Mouse (Mus musculus): ENCODE measurements around the gene Zfp963. TPM values are rescaled to one million over a fixed set of nuclear protein-coding genes. Genes with fewer than 3 reads are reported as not detected.
"Not testable (repeated sequence)": the region's sequence is repeated elsewhere in the genome, so short reads cannot be mapped to it uniquely, and the experiment has no call there.

Gene Zfp963
- polyA plus RNA-seq, 1 experiment from 2014 or later, result 8.8 TPM

DNA sequence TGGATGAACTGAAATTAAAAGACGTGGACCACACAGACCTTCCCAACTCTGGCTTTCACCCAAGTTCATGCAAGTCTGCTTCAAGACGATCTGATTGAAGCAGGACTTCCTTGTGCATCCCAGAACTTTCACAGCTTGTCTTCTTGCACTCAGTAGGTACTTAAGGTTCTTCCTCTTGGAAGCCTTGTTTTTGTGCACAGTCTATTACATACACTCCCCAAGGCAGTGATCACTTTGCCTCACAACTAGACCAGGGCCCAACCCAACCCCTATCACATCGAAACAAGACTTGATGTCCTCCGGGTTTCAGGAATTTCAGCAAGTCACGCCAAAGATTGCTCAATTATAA, 32.6 kb downstream of the Zfp963 start:
- no peak; the same call in 1 of the 2 replicates for ATAC-seq
- Histone ChIP-seq H3K4me2 (peak overlapping the region; percentile 50), H3K9ac (no peak overlapping the region), H3K36me3 (ENCODE audit: poor library complexity, severe bottlenecking) (peaks cover 9% of the 10 kb centered on the region; the same call in 1 of the 2 replicates), H3K9me3 (replicated peaks) (no peaks in the 10 kb centered on the region), H3K27me3 (no peaks in the 10 kb centered on the region), H3K27ac (no peak overlapping the region; the same call in 1 of the 2 replicates), H3K4me1 (peaks cover 28% of the 10 kb centered on the region), H3K4me3 (peak overlapping the region; percentile 89)
- 44% methylated on average over 5 of the region's 5 CpGs for WGBS

DNA sequence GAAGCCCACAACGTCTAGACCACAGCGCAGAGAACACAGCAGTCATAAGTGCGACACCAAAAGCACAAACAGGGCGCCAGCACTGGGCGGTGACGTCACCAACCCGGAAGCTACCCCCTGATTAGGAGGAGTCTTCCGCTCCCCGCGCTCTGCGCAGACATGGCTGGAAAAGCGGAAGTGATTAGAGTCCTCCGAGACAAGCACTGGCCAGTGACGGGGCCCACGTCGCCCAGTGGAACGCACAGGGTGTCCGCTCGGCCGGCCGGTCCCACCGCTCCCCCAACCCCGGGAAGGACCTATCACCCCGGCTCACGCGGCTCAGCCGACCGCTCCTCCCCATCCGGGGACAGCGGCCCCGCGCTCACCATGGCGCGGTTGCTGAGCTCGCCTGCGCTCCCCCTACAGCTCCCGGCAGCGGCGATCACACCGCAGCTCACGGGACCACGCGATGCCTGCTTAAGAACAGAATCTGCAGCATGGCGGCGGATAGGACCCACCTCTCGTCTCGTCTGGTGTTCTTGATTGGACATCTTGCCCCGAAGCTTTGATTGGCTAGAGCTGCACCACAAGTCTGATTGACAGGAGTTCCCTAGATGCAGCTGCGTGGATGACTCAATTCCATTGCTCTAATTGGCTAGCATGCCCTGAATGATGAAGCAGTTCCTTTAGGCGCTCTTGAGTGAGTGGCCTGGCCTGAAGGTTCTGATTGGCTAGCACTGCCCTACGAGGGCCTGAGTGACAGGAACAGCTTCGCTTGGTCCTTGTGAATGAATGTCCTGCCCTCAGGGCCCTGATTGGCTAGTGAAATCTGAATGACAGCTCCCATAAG, 33.2 kb downstream of the Zfp963 start:
- H3K4me3 ChIP-seq, result peak overlapping the region; percentile 89
- peaks cover 28% of the 10 kb centered on the region for H3K4me1 ChIP-seq
- H3K9ac ChIP-seq, result peak overlapping the region; percentile 97
- ATAC-seq, result peak; percentile 99
- peaks cover 14% of the 10 kb centered on the region; the same call in 1 of the 2 replicates for H3K36me3 ChIP-seq (ENCODE audit: poor library complexity, severe bottlenecking)
- H3K27me3 ChIP-seq, result no peaks in the 10 kb centered on the region
- peak overlapping the region; percentile 100 for H3K27ac ChIP-seq
- no peaks in the 10 kb centered on the region for H3K9me3 ChIP-seq (replicated peaks)
- peak overlapping the region; percentile 56 for H3K4me2 ChIP-seq
- under 1% methylated on average over 52 of the region's 52 CpGs for WGBS

DNA sequence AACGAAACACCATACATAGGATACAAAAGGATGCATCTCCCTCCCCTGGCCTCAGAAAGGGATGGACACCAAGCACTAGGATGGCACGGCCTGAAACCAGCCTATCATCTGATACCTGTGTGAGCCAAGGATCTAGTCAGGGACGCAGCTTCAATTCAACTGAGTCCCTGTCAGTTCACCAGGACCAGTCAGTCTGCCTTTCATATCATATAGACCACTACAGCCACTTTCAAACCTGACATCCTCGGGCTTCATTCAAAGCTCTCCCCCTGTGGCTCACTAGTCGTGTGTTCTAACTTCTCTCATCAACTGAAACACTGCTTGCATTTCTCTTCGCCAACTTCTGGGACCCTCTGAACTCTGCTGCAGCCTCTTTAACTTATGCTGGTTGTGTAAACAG, 34.4 kb downstream of the Zfp963 start:
- H3K9ac ChIP-seq, result peak overlapping the region; percentile 23
- peak overlapping the region; percentile 89 for H3K4me3 ChIP-seq
- H3K27ac ChIP-seq, result no peak overlapping the region
- WGBS, result 87% methylated on average over 6 of the region's 6 CpGs
- H3K36me3 ChIP-seq (ENCODE audit: poor library complexity, severe bottlenecking), result peaks cover 18% of the 10 kb centered on the region; the same call in 1 of the 2 replicates
- no peaks in the 10 kb centered on the region for H3K27me3 ChIP-seq
- ATAC-seq, result no peak
- peaks cover 28% of the 10 kb centered on the region for H3K4me1 ChIP-seq
- H3K4me2 ChIP-seq, result peak overlapping the region; percentile 56
- no peaks in the 10 kb centered on the region for H3K9me3 ChIP-seq (replicated peaks)

DNA sequence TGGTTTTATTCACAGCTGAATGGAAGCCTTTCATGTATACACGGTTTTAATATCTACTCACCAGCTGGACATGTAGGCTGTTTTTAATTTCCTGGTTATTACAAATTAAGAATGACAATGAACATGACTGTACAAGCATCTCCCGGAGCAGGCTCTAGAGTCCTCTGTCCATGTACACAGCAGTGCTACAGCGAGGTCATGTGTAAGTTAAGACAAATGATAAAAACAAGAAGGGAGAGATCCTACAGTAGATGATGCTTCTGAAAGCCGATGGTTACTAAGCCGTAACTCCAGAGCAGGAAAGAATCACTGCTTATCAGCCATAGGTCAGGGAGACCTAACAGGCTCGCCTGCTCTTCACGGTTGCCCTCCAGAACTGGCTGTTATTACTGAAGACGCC, 36.3 kb downstream of the Zfp963 start:
- peaks cover 35% of the 10 kb centered on the region for H3K36me3 ChIP-seq (ENCODE audit: poor library complexity, severe bottlenecking)
- H3K4me2 ChIP-seq, result no peak overlapping the region
- H3K27me3 ChIP-seq, result no peaks in the 10 kb centered on the region
- no peak overlapping the region for H3K27ac ChIP-seq
- H3K4me1 ChIP-seq, result peaks cover 28% of the 10 kb centered on the region
- H3K9ac ChIP-seq, result no peak overlapping the region
- 91% methylated on average over 8 of the region's 8 CpGs for WGBS
- ATAC-seq, result no peak
- no peak overlapping the region for H3K4me3 ChIP-seq
- no peaks in the 10 kb centered on the region for H3K9me3 ChIP-seq (replicated peaks)

DNA sequence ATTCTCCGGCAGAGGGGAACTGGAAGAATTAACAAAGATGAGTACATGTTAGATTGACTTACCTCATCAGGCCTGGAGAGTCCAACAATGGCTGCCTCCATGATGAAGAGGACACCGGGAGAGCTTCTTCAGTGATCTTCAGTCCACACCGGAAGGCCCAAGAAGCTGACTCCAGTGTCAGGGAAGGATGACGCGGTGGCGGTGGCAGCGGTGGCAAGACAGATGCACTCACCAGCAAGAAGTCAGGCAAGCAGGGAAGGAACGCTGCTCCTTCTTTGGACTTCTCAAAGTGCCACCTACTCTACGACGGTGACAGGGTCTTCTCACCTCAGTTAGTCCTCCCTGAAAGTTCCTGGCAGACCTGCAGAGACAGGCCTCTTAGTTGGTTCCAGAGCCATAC, 39.1 kb downstream of the Zfp963 start, which contains the start of gene Zfp869:
Zfp869 (minus strand) TSS at position 101 of the 400 bp plus-strand sequence.
- peaks cover 64% of the 10 kb centered on the region for H3K36me3 ChIP-seq (ENCODE audit: poor library complexity, severe bottlenecking)
- peaks cover 25% of the 10 kb centered on the region for H3K4me1 ChIP-seq
- not testable (repeated sequence) for H3K27me3 ChIP-seq; H3K4me2 ChIP-seq; H3K27ac ChIP-seq; H3K9ac ChIP-seq; H3K9me3 ChIP-seq (replicated peaks); ATAC-seq; H3K4me3 ChIP-seq
- 98% methylated on average over 10 of the region's 10 CpGs for WGBS

DNA sequence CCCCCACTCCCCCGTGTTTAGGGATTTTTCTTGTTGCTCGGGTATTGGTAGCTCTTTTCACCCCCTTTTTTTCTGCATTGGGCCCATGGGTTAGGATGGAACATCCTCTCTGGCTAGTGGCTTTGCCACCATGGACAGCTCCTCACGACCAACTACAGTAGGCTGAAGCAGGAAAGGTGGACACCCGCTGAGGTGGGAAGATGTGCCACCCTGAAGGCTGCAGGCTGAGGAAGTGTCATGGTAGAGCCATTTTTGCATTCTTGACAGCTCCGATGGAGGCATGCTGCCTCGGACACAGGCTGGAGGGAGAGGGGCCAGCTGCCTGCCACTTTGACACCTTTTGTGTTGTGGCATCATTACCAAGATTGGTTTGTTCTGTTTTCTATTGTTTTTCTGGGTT, 48.0 kb downstream of the Zfp963 start:
- no peaks in the 10 kb centered on the region; the same call in 1 of the 2 replicates for H3K9me3 ChIP-seq (replicated peaks)
- H3K4me1 ChIP-seq, result no peaks in the 10 kb centered on the region
- no peak overlapping the region for H3K9ac ChIP-seq
- no peak for ATAC-seq
- 77% methylated on average over 5 of the region's 6 CpGs for WGBS
- peaks cover 50% of the 10 kb centered on the region for H3K36me3 ChIP-seq (ENCODE audit: poor library complexity, severe bottlenecking)
- H3K4me2 ChIP-seq, result no peak overlapping the region
- H3K4me3 ChIP-seq, result no peak overlapping the region
- no peaks in the 10 kb centered on the region for H3K27me3 ChIP-seq
- H3K27ac ChIP-seq, result no peak overlapping the region

Other genes starting within 250 kb of the Zfp963 start
- gene Gm7697, start 227.0 kb downstream of the Zfp963 start, polyA plus RNA-seq (2015; fragmentation: Nextera tagmentation; extraction: Ambion mirVana), result not detected in 2 replicates
- 42.9 and 44.8 TPM in 2 replicates for gene Zfp868, start 124.4 kb downstream of the Zfp963 start, polyA plus RNA-seq (2015; fragmentation: Nextera tagmentation; extraction: Ambion mirVana)
- 1.9 TPM in 2 replicates for gene Zfp964, start 95.5 kb downstream of the Zfp963 start, polyA plus RNA-seq (2015; fragmentation: Nextera tagmentation; extraction: Ambion mirVana)
- gene Zfp869, start 39.2 kb downstream of the Zfp963 start, polyA plus RNA-seq (2015; fragmentation: Nextera tagmentation; extraction: Ambion mirVana), result 27.9 and 34.9 TPM in 2 replicates
- 0.28 and 0.81 TPM in 2 replicates for gene Gm20422, start 24.9 kb upstream of the Zfp963 start, polyA plus RNA-seq (2015; fragmentation: Nextera tagmentation; extraction: Ambion mirVana)
- 41.7 and 45.5 TPM in 2 replicates for gene Atp13a1, start 41.2 kb upstream of the Zfp963 start, polyA plus RNA-seq (2015; fragmentation: Nextera tagmentation; extraction: Ambion mirVana)
- gene Zfp866, start 41.2 kb upstream of the Zfp963 start, polyA plus RNA-seq (2015; fragmentation: Nextera tagmentation; extraction: Ambion mirVana), result 43.0 and 45.4 TPM in 2 replicates
- gene Gmip, start 58.7 kb upstream of the Zfp963 start, polyA plus RNA-seq (2015; fragmentation: Nextera tagmentation; extraction: Ambion mirVana), result 24.0 and 28.6 TPM in 2 replicates
- 0.88 and 0.89 TPM in 2 replicates for gene Lpar2, start 72.5 kb upstream of the Zfp963 start, polyA plus RNA-seq (2015; fragmentation: Nextera tagmentation; extraction: Ambion mirVana)
- 63.5 and 67.7 TPM in 2 replicates for gene Pbx4, start 82.5 kb upstream of the Zfp963 start, polyA plus RNA-seq (2015; fragmentation: Nextera tagmentation; extraction: Ambion mirVana)
- gene Cilp2, start 137.7 kb upstream of the Zfp963 start, polyA plus RNA-seq (2015; fragmentation: Nextera tagmentation; extraction: Ambion mirVana), result 1.1 and 1.3 TPM in 2 replicates
- gene Tssk6, start 152.2 kb upstream of the Zfp963 start, polyA plus RNA-seq (2015; fragmentation: Nextera tagmentation; extraction: Ambion mirVana), result 2.5 and 3.4 TPM in 2 replicates
- 172 and 183 TPM in 2 replicates for gene Ndufa13, start 152.6 kb upstream of the Zfp963 start, polyA plus RNA-seq (2015; fragmentation: Nextera tagmentation; extraction: Ambion mirVana)
- 7.2 and 7.9 TPM in 2 replicates for gene Yjefn3, start 152.7 kb upstream of the Zfp963 start, polyA plus RNA-seq (2015; fragmentation: Nextera tagmentation; extraction: Ambion mirVana)
- 29.5 and 31.7 TPM in 2 replicates for gene Gatad2a, start 246.4 kb upstream of the Zfp963 start, polyA plus RNA-seq (2015; fragmentation: Nextera tagmentation; extraction: Ambion mirVana)

All from forebrain, embryonic 13.5 days (tissue).